Mouse (Mus musculus) liver, adult 2 months (tissue): ENCODE data around the gene Mcm2.

Experiments used
- CTCF ChIP-seq: fragments of 200-500 bp; IDR thresholded peaks from 2 replicates; pipeline ENCODE4 v1.5.1; 2011; ENCODE audit warnings: low read depth, low read length, control low read depth
- POLR2A ChIP-seq: fragments of 200-500 bp; IDR thresholded peaks from 2 replicates; pipeline ENCODE4 v1.6.1; 2011; ENCODE audit warnings: low read length, control low read depth; ENCODE audit not compliant: insufficient read depth; ENCODE audit errors: extremely low read depth

GRCm38 (mm10) chr6:88837999-88838398 is 60.6 kb downstream of the Mcm2 start:
- TF ChIP-seq POLR2A: no peak
- no peak for TF ChIP-seq CTCF
